Mouse (Mus musculus): ENCODE results near the gene Muc5b. TPM values are rescaled to one million over a fixed set of nuclear protein-coding genes. Genes with fewer than 3 reads are reported as not detected.

Gene Muc5b
- total and polyA plus RNA-seq, 3 experiments, result not detected

- Histone ChIP-seq H3K36me3 (replicated peaks in 1 of 2; ENCODE audit: control insufficient read depth in 1 of 2, insufficient read depth in 1 of 2, low read length in 1 of 2) (no peaks in the 10 kb centered on the region), H3K9me3 (replicated peaks; ENCODE audit: low read length) (no peaks in the 10 kb centered on the region), H3K4me1 (ENCODE audit: control insufficient read depth in 1 of 2, insufficient read depth in 2 of 2) (no peaks in the 10 kb centered on the region), H3K4me3 (replicated peaks in 1 of 3; ENCODE audit: low read depth in 2 of 3, low read length in 2 of 3, poor library complexity in 1 of 3) (no peak overlapping the region), H3K79me2 (replicated peaks; ENCODE audit: control insufficient read depth, extremely low read depth, insufficient read depth, poor library complexity, severe bottlenecking) (no peaks in the 10 kb centered on the region), H3K27ac (ENCODE audit: insufficient read depth, low read depth) (no peak overlapping the region), H3K27me3 (replicated peaks) (peaks cover 52% of the 10 kb centered on the region), H3K4me2 (ENCODE audit: insufficient read depth, low read depth, poor library complexity, severe bottlenecking) (no peak overlapping the region), H3K9ac (ENCODE audit: insufficient read depth, low read depth) (no peak overlapping the region)
- no peak for DNase-seq (ENCODE audit: extremely low read depth)
- dilution Hi-C loops (cut with MboI; ENCODE audit: extremely low pct_ligation_motif_present, extremely low pct_unique_long_range_greater_than_20kb, low sequenced_read_pairs) (no loop called here), in situ Hi-C loops (cut with MboI; ENCODE audit: low pct_ligation_motif_present, low pct_unique_long_range_greater_than_20kb, low sequenced_read_pairs) (no loop called here)
- TF ChIP-seq SMC3 (IDR thresholded peaks at IDR 0.05; ENCODE audit: low read depth, low read length), result no peak
- no peak for TF ChIP-seq CHD1 (IDR thresholded peaks at IDR 0.05; ENCODE audit: low read depth, low read length)
- no peak for TF ChIP-seq TCF12 (IDR thresholded peaks at IDR 0.05; ENCODE audit: low read depth, low read length)
- no peak for TF ChIP-seq JUND (conservative IDR thresholded peaks at IDR 0.05; ENCODE audit: low read depth, low read length)
- no peak for TF ChIP-seq MAX (IDR thresholded peaks at IDR 0.05; ENCODE audit: low read length)
- TF ChIP-seq SIN3A (IDR thresholded peaks at IDR 0.05; ENCODE audit: low read length), result no peak
- no peak for TF ChIP-seq USF1 (IDR thresholded peaks at IDR 0.05; ENCODE audit: low read depth, low read length)
- no peak for TF ChIP-seq UBTF (IDR thresholded peaks at IDR 0.05; ENCODE audit: low read depth, low read length)
- TF ChIP-seq ETS1 (conservative IDR thresholded peaks at IDR 0.05; ENCODE audit: low read depth, low read length), result no peak
- no peak for TF ChIP-seq EP300 (IDR thresholded peaks at IDR 0.05; ENCODE audit: low read length)
- no peak for TF ChIP-seq E2F4 (IDR thresholded peaks at IDR 0.05; ENCODE audit: insufficient replicate concordance, low read depth, low read length)
- no peak for TF ChIP-seq POLR2AphosphoS2 (IDR thresholded peaks at IDR 0.05; ENCODE audit: low read depth, low read length)
- no peak for TF ChIP-seq PAX5 (IDR thresholded peaks at IDR 0.05; ENCODE audit: low read length)
Measured at GRCm38 (mm10) chr7:141861046-141861445, 22.2 kb downstream of the Muc5b start.

GRCm38 (mm10) chr7:141869644-141870043 is 30.8 kb downstream of the Muc5b start:
- Histone ChIP-seq H3K79me2 (replicated peaks; ENCODE audit: control insufficient read depth, extremely low read depth, insufficient read depth, poor library complexity, severe bottlenecking) (no peaks in the 10 kb centered on the region), H3K9me3 (replicated peaks; ENCODE audit: low read length) (no peaks in the 10 kb centered on the region), H3K27me3 (replicated peaks) (peaks cover 29% of the 10 kb centered on the region), H3K9ac (ENCODE audit: insufficient read depth, low read depth) (no peak overlapping the region), H3K4me2 (ENCODE audit: insufficient read depth, low read depth, poor library complexity, severe bottlenecking) (no peak overlapping the region), H3K4me3 (replicated peaks in 1 of 3; ENCODE audit: low read depth in 2 of 3, low read length in 2 of 3, poor library complexity in 1 of 3) (no peak overlapping the region), H3K4me1 (ENCODE audit: control insufficient read depth in 1 of 2, insufficient read depth in 2 of 2) (no peaks in the 10 kb centered on the region), H3K27ac (ENCODE audit: insufficient read depth, low read depth) (no peak overlapping the region), H3K36me3 (replicated peaks in 1 of 2; ENCODE audit: control insufficient read depth in 1 of 2, insufficient read depth in 1 of 2, low read length in 1 of 2) (peaks cover 2 to 28% of the 10 kb centered on the region in 2 experiments)
- dilution Hi-C loops (cut with MboI; ENCODE audit: extremely low pct_ligation_motif_present, extremely low pct_unique_long_range_greater_than_20kb, low sequenced_read_pairs), result no loop called here
- in situ Hi-C loops (cut with MboI; ENCODE audit: low pct_ligation_motif_present, low pct_unique_long_range_greater_than_20kb, low sequenced_read_pairs), result no loop called here
- no peak for DNase-seq (ENCODE audit: extremely low read depth)
- TF ChIP-seq JUND (conservative IDR thresholded peaks at IDR 0.05; ENCODE audit: low read depth, low read length) (no peak), TBP (conservative IDR thresholded peaks at IDR 0.05; ENCODE audit: low read depth, low read length) (no peak), JUN (IDR thresholded peaks at IDR 0.05; ENCODE audit: insufficient read depth, low read depth, low read length) (no peak), ELF1 (IDR thresholded peaks at IDR 0.05; ENCODE audit: low read depth, low read length) (no peak), ZKSCAN1 (IDR thresholded peaks at IDR 0.05; ENCODE audit: borderline replicate concordance, low read depth, low read length) (no peak), IRF4 (IDR thresholded peaks at IDR 0.05; ENCODE audit: low read depth, low read length) (no peak), NELFE (IDR thresholded peaks at IDR 0.05; ENCODE audit: low read depth, low read length) (no peak), CHD2 (IDR thresholded peaks at IDR 0.05; ENCODE audit: low read length) (no peak), ETS1 (conservative IDR thresholded peaks at IDR 0.05; ENCODE audit: low read depth, low read length) (no peak)

Data from CH12.LX (cell line).